Mouse (Mus musculus) urinary bladder, adult 2 months (tissue): ENCODE data around the gene Ptma. TPM values are rescaled to one million over a fixed set of nuclear protein-coding genes. Genes with fewer than 3 reads are reported as not detected.

Source experiments
- DNase-seq: peaks from one replicate; pipeline ENCODE4 v3.0.0; 2022; ENCODE audit warnings: low spot score
- polyA plus RNA-seq: library from polyadenylated mRNA; depleted of rRNA; stranded (reverse); fragments of >200 nt; gene quantifications from 2 replicates; pipeline ENCODE4 v1.2.3, GENCODE M21; 2012; rRNA removed

The Ptma gene
- polyA plus RNA-seq, 1 experiment = 836 TPM

DNA sequence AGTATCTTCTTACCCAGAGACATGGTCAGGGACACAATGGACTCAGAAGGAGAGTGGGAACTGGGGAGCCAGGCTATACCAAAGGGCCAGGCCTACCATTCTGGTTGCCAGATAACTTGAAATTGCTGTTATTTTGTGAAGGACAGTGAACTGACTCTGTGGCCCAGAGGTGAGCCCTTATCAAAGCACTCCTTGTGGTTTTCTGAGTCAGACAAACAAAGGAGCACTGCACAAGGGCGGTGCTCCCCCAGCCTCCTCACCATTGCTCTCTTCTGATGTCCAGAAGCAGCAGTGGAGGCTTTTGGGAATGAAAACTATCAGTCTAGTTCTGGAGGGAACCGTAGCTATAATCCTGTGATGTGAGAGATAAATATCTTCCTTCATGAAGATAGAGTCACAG is 16.1 kb downstream of the Ptma start:
- no peak for DNase-seq

DNA sequence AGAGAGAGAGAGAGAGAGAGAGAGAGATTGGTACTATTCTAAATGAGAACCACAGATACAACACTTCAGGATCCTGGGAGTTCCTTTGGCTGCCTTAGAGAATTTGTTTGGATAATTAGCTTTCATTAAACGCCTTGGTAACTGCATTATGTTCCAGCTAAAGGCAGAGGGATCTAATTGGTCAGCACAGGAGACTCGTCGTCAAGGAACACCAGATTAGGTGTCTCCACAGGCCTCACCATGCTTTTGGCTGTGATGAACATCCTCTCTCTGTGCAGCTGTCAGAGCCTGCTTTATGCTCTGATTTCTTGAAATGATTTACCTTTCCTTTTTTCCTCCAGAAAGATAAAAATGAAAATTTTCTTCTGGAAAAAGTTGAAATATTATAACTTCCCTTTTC is 20.3 kb downstream of the Ptma start:
- no peak for DNase-seq

DNA sequence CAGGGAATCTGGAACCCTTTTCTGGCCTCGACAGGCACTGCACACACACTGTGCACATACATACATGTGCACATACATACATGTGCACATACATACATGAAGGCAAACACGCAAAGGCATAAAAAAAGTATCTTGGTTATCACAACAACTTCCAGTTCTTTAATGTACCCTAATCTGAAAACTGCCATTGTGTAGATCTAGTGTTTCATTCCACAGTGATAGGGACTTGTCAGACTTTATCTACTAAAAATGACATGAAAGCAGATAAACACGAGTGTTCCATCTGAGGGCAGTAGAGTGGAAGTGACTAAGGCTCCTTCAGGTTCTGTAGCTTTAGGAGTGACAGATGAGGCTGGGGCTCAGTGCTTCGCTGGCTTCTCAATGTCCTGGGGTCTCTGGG is 24.8 kb downstream of the Ptma start:
- DNase-seq = no peak

DNA sequence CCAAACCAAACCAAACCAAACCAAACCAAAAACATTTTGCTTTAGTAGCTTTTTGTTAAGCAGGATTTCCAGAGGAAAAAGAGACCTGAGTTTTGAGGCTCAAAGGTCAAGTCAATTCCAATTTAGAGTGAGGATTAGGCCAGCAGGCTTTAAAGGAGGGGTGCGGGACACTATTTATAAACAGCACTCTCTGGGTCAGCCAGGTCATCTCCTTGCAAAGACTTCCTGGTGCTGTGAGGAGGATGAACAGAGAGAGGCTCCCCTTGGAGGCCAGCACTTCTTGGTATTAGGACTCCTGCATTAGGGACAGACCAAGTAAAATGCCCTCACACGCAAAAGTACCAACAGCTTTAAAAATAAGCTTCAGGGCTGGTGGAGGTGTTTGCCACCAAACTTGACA is 25.4 kb downstream of the Ptma start:
- DNase-seq = no peak

DNA sequence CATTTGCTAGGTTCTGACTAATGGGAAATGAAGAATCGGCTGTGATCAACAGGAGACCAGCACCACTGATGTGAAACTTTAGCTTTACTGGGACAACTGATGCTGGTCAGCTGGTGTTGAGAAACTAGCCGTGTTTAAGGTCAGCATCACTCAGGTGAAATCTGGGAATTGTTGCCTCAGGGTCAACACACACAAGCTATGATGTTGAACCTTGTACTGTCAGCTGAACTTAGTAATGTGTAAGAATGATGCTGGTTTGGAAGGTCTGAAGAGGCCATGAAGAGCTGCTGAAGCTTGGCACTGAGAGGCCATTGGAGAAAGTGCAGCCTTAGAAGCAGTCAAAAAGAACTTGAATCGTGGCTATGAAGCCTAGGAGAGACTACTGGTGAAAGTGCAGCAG is 29.1 kb downstream of the Ptma start:
- DNase-seq = no peak

DNA sequence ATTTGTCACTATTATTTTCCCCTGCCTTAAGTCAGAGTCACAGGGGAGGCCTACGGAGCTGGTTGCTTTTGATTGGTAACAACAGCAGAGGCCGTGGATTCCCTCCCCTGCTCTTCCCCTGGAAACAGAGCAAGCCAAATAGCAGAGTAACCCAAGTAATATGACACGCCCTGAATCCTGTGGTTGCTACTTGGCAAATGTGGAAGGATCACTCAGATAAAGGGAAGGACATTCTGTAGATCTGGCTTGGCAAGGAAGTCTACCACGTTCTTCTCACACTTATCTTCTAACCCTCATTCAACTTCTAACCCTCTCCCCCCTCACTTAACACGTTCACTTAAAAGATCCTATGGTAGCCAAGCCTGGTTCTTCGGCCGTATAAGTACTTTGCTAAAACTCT is 31.3 kb downstream of the Ptma start:
- no peak for DNase-seq

DNA sequence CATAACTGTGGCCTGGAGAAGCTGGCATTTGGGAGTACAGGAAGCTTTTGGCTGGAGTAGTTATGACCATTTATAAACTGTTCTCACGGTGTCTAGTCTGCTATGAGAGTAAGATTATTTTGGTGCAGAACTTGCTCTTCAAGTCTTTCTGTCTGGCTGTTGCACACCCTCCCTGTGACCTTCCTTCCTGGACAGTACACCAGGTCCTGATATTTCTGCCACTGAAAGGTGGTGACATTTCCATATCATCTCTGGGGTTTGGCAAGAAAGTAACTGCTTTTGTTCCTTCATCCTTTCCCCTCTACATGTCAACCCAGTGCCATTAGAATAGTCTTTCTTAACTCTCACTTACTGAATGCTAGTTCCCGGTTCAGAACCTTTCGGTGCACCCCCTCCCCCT is 32.7 kb downstream of the Ptma start:
- no peak for DNase-seq

DNA sequence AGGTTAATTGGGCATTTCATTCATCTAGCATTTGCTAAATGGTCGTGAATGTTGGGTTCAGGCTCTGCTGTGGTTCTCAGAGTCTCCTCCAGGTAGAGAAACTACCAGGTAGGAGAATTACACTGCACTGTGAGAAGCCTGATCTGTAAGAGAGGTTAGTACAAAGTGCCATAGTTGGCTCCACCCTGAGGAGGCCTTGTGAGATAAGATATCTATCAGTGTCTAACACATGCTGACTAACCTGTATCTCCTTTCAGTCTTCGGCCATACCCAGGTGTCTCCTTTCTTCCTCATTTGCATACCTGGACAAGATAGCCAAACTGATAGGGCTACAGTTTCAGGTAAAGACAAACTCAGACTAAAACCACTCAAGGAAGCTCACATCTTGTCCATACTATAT is 36.1 kb downstream of the Ptma start:
- no peak for DNase-seq

DNA sequence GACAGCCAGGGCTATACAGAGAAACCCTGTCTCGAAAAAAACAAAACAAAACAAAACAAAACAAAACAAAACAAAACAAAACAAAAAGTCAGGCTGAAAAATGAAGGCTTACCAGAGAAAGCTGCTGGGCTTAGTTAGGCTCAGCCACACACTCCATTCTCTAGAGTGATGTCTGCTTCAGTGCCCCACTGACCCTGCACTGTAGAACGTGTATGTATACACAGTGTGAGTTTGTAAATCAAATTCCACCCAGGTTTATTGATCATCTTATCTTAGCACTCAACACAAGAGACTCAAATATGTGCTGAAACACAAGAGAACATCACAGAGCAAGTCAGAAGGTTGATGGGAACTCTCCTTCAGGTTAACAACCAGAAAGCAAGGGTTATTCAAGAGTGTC is 41.9 kb downstream of the Ptma start:
- DNase-seq = no peak

DNA sequence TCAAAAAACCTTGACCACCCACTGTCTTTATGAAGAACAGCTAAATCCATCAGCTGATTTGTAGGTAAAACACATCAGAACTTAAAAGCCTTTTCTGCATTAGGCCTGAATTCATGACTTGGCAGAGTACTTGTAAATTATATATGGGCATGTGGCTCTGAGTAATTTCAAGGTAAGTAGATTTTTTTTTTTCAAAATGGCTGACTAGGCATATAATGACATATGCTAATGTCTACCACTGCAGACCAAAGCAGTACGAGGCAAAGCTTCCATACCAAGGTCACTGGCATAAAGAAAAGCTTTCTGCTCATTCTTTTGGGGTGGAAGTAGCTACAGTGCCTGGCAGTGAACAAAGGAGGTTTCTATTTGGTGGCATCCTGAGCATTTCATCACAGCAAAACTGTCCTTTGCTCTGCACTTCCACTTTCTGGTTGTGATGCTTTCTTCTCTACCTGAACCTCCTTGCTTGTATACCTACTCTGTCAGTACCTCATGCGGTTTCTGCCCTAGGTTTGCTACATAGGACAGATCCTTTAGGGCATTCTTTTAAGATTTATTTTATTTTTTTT is 42.9 kb downstream of the Ptma start:
- no peak for DNase-seq

DNA sequence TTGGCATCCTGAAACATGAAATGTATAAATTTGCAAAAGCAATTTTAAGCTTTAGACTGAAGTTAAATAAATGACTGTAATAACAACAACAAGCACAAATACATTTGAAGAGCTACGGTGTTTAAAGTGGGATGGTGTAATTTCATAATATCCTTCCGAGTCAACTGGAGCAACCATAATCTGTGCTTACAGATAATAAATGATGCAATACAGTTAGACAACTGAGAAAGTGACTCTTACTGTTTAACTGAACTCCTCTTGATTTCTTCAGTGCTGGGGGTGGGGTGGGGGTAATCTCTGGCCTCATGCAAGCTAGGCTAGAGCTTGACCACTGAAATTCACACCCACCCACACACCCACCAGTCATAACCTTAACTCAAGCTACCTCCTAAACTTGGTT is 44.9 kb downstream of the Ptma start:
- no peak for DNase-seq

DNA sequence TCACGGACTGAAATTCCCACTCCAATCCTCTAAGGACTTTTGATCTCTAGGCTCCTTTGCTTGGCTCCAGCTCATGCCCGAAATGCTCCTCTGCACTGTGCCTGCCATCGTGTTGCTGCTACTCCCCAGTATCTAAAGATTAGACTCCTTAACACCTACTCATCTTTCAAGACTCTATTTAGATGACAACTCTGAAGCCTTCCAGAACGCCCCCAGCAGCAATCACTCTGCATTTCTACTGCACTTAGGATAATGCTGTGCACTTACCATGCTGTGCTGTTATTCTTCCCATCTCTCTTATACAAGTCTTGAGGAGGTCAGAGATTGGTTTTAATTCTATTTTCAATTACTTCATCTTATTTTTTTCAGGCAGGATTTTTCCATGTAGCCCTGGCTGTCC is 45.4 kb downstream of the Ptma start:
- DNase-seq = no peak

Other genes starting within 250 kb of the Ptma start
- 1.4 and 2.3 TPM in 2 replicates for gene B3gnt7, start 223.9 kb upstream of the Ptma start, polyA plus RNA-seq
- 64.7 and 132 TPM in 2 replicates for gene Ncl, start 167.3 kb upstream of the Ptma start, polyA plus RNA-seq
- gene Nmur1, start 100.5 kb upstream of the Ptma start, polyA plus RNA-seq = 0.21 and 0.43 TPM in 2 replicates
- gene Tex44, start 100.4 kb upstream of the Ptma start, polyA plus RNA-seq = not detected in 2 replicates
- gene Pde6d, start 55.9 kb downstream of the Ptma start, polyA plus RNA-seq = 48.0 and 49.0 TPM in 2 replicates
- 22.0 and 34.3 TPM in 2 replicates for gene Cops7b, start 56.2 kb downstream of the Ptma start, polyA plus RNA-seq
- 0.10 and 0.22 TPM in 2 replicates for gene Nppc, start 143.8 kb downstream of the Ptma start, polyA plus RNA-seq
- 12.6 TPM in 2 replicates for gene Dis3l2, start 177.1 kb downstream of the Ptma start, polyA plus RNA-seq